Mouse (Mus musculus): ENCODE measurements at regions not wholly inside any gene's neighbourhood (a gene's known extent, or its start where the extent isn't known, plus 50 kb on each side); places are given as distances from the start of the nearest gene placed in this dataset.

- DNase-seq (ENCODE audit: low spot score in 2 of 2) = no peak
Measured at GRCm38 (mm10) chr2:57909706-57910105, 88.0 kb upstream of the Galnt5 start.

- no peak for DNase-seq (ENCODE audit: low spot score in 2 of 2)
Measured at GRCm38 (mm10) chr2:57916375-57917023, 81.2 kb upstream of the Galnt5 start.

- no peak for DNase-seq (ENCODE audit: low spot score in 2 of 2)
Measured at GRCm38 (mm10) chr2:57917721-57918120, 80.0 kb upstream of the Galnt5 start.

- peak in 1 of 2 experiments; percentile 8 for DNase-seq (ENCODE audit: low spot score in 2 of 2)
Measured at GRCm38 (mm10) chr2:57919102-57919731, 78.5 kb upstream of the Galnt5 start.

GRCm38 (mm10) chr2:57934062-57934822 is 63.4 kb upstream of the Galnt5 start:
- DNase-seq (ENCODE audit: low spot score in 2 of 2) = no peak

All from urinary bladder, adult 18-20 months (tissue).